Mouse (Mus musculus) midbrain, embryonic 10.5 days (tissue): ENCODE results near the gene Fbxl19. TPM values are rescaled to one million over a fixed set of nuclear protein-coding genes. Genes with fewer than 3 reads are reported as not detected.

Experiments
- DNase-seq: peaks from one replicate; pipeline ENCODE4 v3.0.0-alpha.2; 2017; ENCODE audit warnings: low spot score
- H3K27ac ChIP-seq: fragments of 300-500 bp; sonication (generic); replicated peaks from 2 replicates; pipeline ENCODE4 v1.5.1; 2016; ENCODE audit warnings: mild to moderate bottlenecking
- H3K27me3 ChIP-seq: fragments of 300-500 bp; sonication (generic); 2 replicates; pipeline ENCODE4 v1.6.1; 2016; ENCODE audit warnings: low read depth, mild to moderate bottlenecking; ENCODE audit not compliant: poor library complexity, severe bottlenecking
- H3K36me3 ChIP-seq: fragments of 300-500 bp; sonication (generic); 2 replicates; pipeline ENCODE4 v1.6.1; 2016; ENCODE audit warnings: mild to moderate bottlenecking, moderate library complexity
- H3K4me1 ChIP-seq: fragments of 300-500 bp; sonication (generic); 2 replicates; pipeline ENCODE4 v1.6.1; 2016
- H3K4me3 ChIP-seq: fragments of 300-500 bp; sonication (generic); 2 replicates; pipeline ENCODE4 v1.5.1; 2016; ENCODE audit warnings: mild to moderate bottlenecking, moderate library complexity
- H3K9me3 ChIP-seq: fragments of 300-500 bp; sonication (generic); replicated peaks from 2 replicates; pipeline ENCODE4 v1.6.1; 2016; ENCODE audit warnings: mild to moderate bottlenecking
- WGBS: fragments of 180-500 bp; shearing (Covaris S2); methylation state at CpG from one replicate; pipeline ENCODE4 v1.1.7; 2016; 5-methylcytosine and 5-hydroxymethylcytosine counted together
- polyA plus RNA-seq: library from polyadenylated mRNA; unstranded; fragments of >200 nt; fragmentation: Nextera tagmentation; extraction: Ambion mirVana; gene quantifications from 2 replicates; pipeline ENCODE4 v1.2.1, GENCODE M21; 2016

Gene Fbxl19
- polyA plus RNA-seq, 1 experiment from 2014 or later = 8.3 TPM

- no peaks in the 10 kb centered on the region for H3K27me3 ChIP-seq
These were observed 1.5 kb downstream of the Fbxl19 start for GRCm38 (mm10) chr7:127745652-127746493.

GRCm38 (mm10) chr7:127746494-127747491 lies 2.5 kb downstream of the Fbxl19 start:
- WGBS = 0% methylated on average over 41 of the region's 62 CpGs
- H3K27me3 ChIP-seq = no peaks in the 10 kb centered on the region
- H3K4me3 ChIP-seq = peak overlapping the region; percentile 95
- no peaks in the 10 kb centered on the region for H3K9me3 ChIP-seq
- H3K36me3 ChIP-seq = peaks cover 42% of the 10 kb centered on the region
- H3K27ac ChIP-seq = peak overlapping the region; percentile 98
- DNase-seq = peak; percentile 73
- peaks cover 34% of the 10 kb centered on the region for H3K4me1 ChIP-seq

More at GRCm38 (mm10) chr7:127745652-127746493, 1.5 kb downstream of the Fbxl19 start:
- Histone ChIP-seq H3K4me1 (peaks cover 34% of the 10 kb centered on the region), H3K4me3 (peak overlapping the region; percentile 95), H3K27ac (peak overlapping the region; percentile 98), H3K36me3 (peaks cover 32% of the 10 kb centered on the region), H3K9me3 (no peaks in the 10 kb centered on the region)
- DNase-seq = peak; percentile 95
- under 1% methylated on average over 39 of the region's 39 CpGs for WGBS

GRCm38 (mm10) chr7:127747559-127748234 lies 3.4 kb downstream of the Fbxl19 start:
- 39% methylated on average over 6 of the region's 6 CpGs for WGBS
- peak overlapping the region; percentile 95 for H3K4me3 ChIP-seq
- H3K9me3 ChIP-seq = no peaks in the 10 kb centered on the region
- peaks cover 34% of the 10 kb centered on the region for H3K4me1 ChIP-seq
- peak overlapping the region; percentile 98 for H3K27ac ChIP-seq
- no peaks in the 10 kb centered on the region for H3K27me3 ChIP-seq
- no peak for DNase-seq
- H3K36me3 ChIP-seq = peaks cover 51% of the 10 kb centered on the region

GRCm38 (mm10) chr7:127748235-127748560 lies 3.9 kb downstream of the Fbxl19 start:
- peak overlapping the region; percentile 98 for H3K27ac ChIP-seq
- 95% methylated on average over 28 of the region's 28 CpGs for WGBS
- peak overlapping the region; percentile 95 for H3K4me3 ChIP-seq
- no peak for DNase-seq
- no peaks in the 10 kb centered on the region for H3K27me3 ChIP-seq
- peaks cover 34% of the 10 kb centered on the region for H3K4me1 ChIP-seq
- H3K36me3 ChIP-seq = peaks cover 56% of the 10 kb centered on the region
- H3K9me3 ChIP-seq = no peaks in the 10 kb centered on the region

GRCm38 (mm10) chr7:127750131-127751127 lies 6.1 kb downstream of the Fbxl19 start:
- Histone ChIP-seq H3K27me3 (no peaks in the 10 kb centered on the region), H3K9me3 (no peaks in the 10 kb centered on the region), H3K4me3 (peak overlapping the region; percentile 11; the same call in 1 of the 2 replicates), H3K4me1 (peaks cover 25% of the 10 kb centered on the region), H3K36me3 (peaks cover 78% of the 10 kb centered on the region), H3K27ac (no peak overlapping the region)
- WGBS = 89% methylated on average over 19 of the region's 19 CpGs
- no peak for DNase-seq

- no peak for DNase-seq
- H3K4me3 ChIP-seq = no peak overlapping the region
- H3K36me3 ChIP-seq = peaks cover 90% of the 10 kb centered on the region
- no peaks in the 10 kb centered on the region for H3K27me3 ChIP-seq
- no peak overlapping the region for H3K27ac ChIP-seq
- no peaks in the 10 kb centered on the region for H3K9me3 ChIP-seq
- peaks cover 29% of the 10 kb centered on the region for H3K4me1 ChIP-seq
- whole genome bisulfite sequencing = 96% methylated on average over 5 of the region's 5 CpGs
These were observed 7.3 kb downstream of the Fbxl19 start for GRCm38 (mm10) chr7:127751619-127752018.

- Histone ChIP-seq H3K27ac (no peak overlapping the region), H3K27me3 (no peaks in the 10 kb centered on the region), H3K4me3 (no peak overlapping the region), H3K9me3 (no peaks in the 10 kb centered on the region), H3K4me1 (peaks cover 26% of the 10 kb centered on the region), H3K36me3 (peaks cover 94% of the 10 kb centered on the region)
- no peak for DNase-seq
- WGBS = 93% methylated on average over 27 of the region's 27 CpGs
These were observed 7.7 kb downstream of the Fbxl19 start for GRCm38 (mm10) chr7:127752069-127752468.

- Histone ChIP-seq H3K36me3 (peaks cover 100% of the 10 kb centered on the region), H3K27ac (no peak overlapping the region), H3K4me3 (no peak overlapping the region), H3K9me3 (no peaks in the 10 kb centered on the region), H3K4me1 (peaks cover 16% of the 10 kb centered on the region), H3K27me3 (no peaks in the 10 kb centered on the region)
- WGBS = 86% methylated on average over 5 of the region's 5 CpGs
- no peak for DNase-seq
These were observed 8.8 kb downstream of the Fbxl19 start for GRCm38 (mm10) chr7:127753158-127753557.

GRCm38 (mm10) chr7:127753741-127754140 lies 9.4 kb downstream of the Fbxl19 start:
- H3K4me3 ChIP-seq = no peak overlapping the region
- peaks cover 100% of the 10 kb centered on the region for H3K36me3 ChIP-seq
- DNase-seq = no peak
- H3K27me3 ChIP-seq = no peaks in the 10 kb centered on the region
- H3K4me1 ChIP-seq = peaks cover 13% of the 10 kb centered on the region
- no peaks in the 10 kb centered on the region for H3K9me3 ChIP-seq
- WGBS = 95% methylated on average over 7 of the region's 7 CpGs
- H3K27ac ChIP-seq = no peak overlapping the region

- 69% methylated on average over 6 of the region's 6 CpGs for WGBS
- Histone ChIP-seq H3K27me3 (no peaks in the 10 kb centered on the region), H3K4me3 (no peak overlapping the region), H3K9me3 (no peaks in the 10 kb centered on the region), H3K27ac (no peak overlapping the region), H3K4me1 (peaks cover 8% of the 10 kb centered on the region; the same call in 1 of the 2 replicates), H3K36me3 (peaks cover 98% of the 10 kb centered on the region)
- no peak for DNase-seq
These were observed 15.4 kb downstream of the Fbxl19 start for GRCm38 (mm10) chr7:127759716-127760115.

- Histone ChIP-seq H3K27ac (no peak overlapping the region), H3K27me3 (no peaks in the 10 kb centered on the region), H3K4me1 (peaks cover 8% of the 10 kb centered on the region; the same call in 1 of the 2 replicates), H3K9me3 (no peaks in the 10 kb centered on the region), H3K4me3 (no peak overlapping the region), H3K36me3 (peaks cover 98% of the 10 kb centered on the region)
- no peak for DNase-seq
- 96% methylated on average over 3 of the region's 3 CpGs for WGBS
These were observed 16.1 kb downstream of the Fbxl19 start for GRCm38 (mm10) chr7:127760478-127760877.
